In the genomic region with DNA sequence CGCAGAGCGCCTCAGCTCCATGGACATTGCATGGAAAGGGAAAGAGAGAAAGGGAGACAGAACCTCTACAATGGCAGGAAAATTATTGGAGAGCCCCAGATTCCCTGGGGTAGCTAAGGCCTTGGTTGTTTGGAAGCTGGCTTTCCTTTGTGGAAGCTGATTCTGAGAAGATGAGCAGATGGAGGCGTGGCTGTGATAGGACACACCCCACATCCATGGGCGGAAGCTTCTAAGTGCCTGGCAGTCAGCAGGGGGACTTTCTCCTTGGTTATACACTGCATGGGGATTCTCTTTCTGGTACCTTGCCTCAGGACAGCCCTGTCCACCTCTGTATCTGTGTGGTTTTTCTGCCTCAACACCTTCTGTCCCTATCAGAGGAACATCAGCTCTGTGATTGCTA, we compare ENCODE assay signal across 18 mouse cellular contexts. TPM values are rescaled to one million over a fixed set of nuclear protein-coding genes. Genes with fewer than 3 reads are reported as not detected.
DNase-seq lines count a peak whose midpoint lies in the region; ATAC-seq and TF ChIP-seq lines count a peak whose summit lies in the region.
"Had no signal": no experiment of that assay in that cellular context is flagged by ENCODE, and none has a peak within 500 bp of the region (broad histone marks: within the 10 kb centered on the region; RNA-seq: fewer than 3 reads in every experiment).

No protein-coding gene starts in this region.

- TF ChIP-seq CTCF in lung, embryonic 14.5 days (IDR thresholded peaks at IDR 0.05; ENCODE audit: low read depth) = no peak
- no peak for TF ChIP-seq CTCF in brain, embryonic 14.5 days (IDR thresholded peaks at IDR 0.05; ENCODE audit: borderline replicate concordance, extremely low read depth, insufficient read depth, insufficient read length)
- no peak for TF ChIP-seq CTCF in olfactory bulb, adult 2 months (IDR thresholded peaks at IDR 0.05; ENCODE audit: insufficient read depth, low read depth, low read length)
- TF ChIP-seq CTCF in stomach, postnatal 0 days (IDR thresholded peaks at IDR 0.05; ENCODE audit: low read depth) = no peak

- H3K27me3 ChIP-seq in lung, embryonic 14.5 days (ENCODE audit: insufficient read depth, low read length) = no peaks in the 10 kb centered on the region
- no peaks in the 10 kb centered on the region for H3K27me3 ChIP-seq in forebrain, embryonic 14.5 days (replicated peaks; ENCODE audit: control insufficient read depth, insufficient read depth, low read length)
- H3K27me3 ChIP-seq in stomach, postnatal 0 days (ENCODE audit: control insufficient read depth, insufficient read depth, low read length) = no peaks in the 10 kb centered on the region
- H3K27me3 ChIP-seq: liver, embryonic 12.5 days; stomach, embryonic 15.5 days had no signal

- no peak overlapping the region for H3K4me2 ChIP-seq in lung, embryonic 14.5 days
- H3K4me2 ChIP-seq in forebrain, embryonic 14.5 days (ENCODE audit: low read length) = no peak overlapping the region
- H3K4me2 ChIP-seq in stomach, postnatal 0 days (replicated peaks; ENCODE audit: low read depth) = no peak overlapping the region
- H3K4me2 ChIP-seq: liver, embryonic 12.5 days; stomach, embryonic 15.5 days had no signal

- H3K4me3 ChIP-seq in lung, embryonic 14.5 days (ENCODE audit: low read depth, low read length) = no peak overlapping the region
- no peak overlapping the region for H3K4me3 ChIP-seq in forebrain, embryonic 14.5 days (ENCODE audit: low read depth, low read length)
- H3K4me3 ChIP-seq in olfactory bulb, adult 2 months (ENCODE audit: insufficient read depth, low read depth, low read length) = no peak overlapping the region
- H3K4me3 ChIP-seq in stomach, postnatal 0 days (ENCODE audit: low read depth, low read length) = no peak overlapping the region
- H3K4me3 ChIP-seq: liver, embryonic 12.5 days; stomach, embryonic 15.5 days had no signal

- no peaks in the 10 kb centered on the region for H3K36me3 ChIP-seq in lung, embryonic 14.5 days (ENCODE audit: insufficient read depth)
- H3K36me3 ChIP-seq in forebrain, embryonic 14.5 days (ENCODE audit: control insufficient read depth, insufficient read depth, low read length) = peaks cover 33% of the 10 kb centered on the region
- no peaks in the 10 kb centered on the region for H3K36me3 ChIP-seq in stomach, postnatal 0 days (ENCODE audit: control insufficient read depth, insufficient read depth, low read length)
- H3K36me3 ChIP-seq: liver, embryonic 12.5 days; stomach, embryonic 15.5 days had no signal

- intact Hi-C loops in heart, postnatal 10 days (cut with DNase I) = no loop called here

- no peak for TF ChIP-seq EP300 in stomach, postnatal 0 days (optimal IDR thresholded peaks at IDR 0.05)

- peak; percentile 39 for DNase-seq in lung, embryonic 14.5 days
- DNase-seq in lung, postnatal 14 days = no peak
- peak; percentile 67 for DNase-seq in brain, embryonic 14.5 days (ENCODE audit: low read depth)
- peak; percentile 50 for DNase-seq in forebrain, embryonic 14.5 days (ENCODE audit: low spot score)
- no peak for DNase-seq in heart, postnatal 10 days
- no peak for DNase-seq in stomach, postnatal 0 days (ENCODE audit: low spot score)
- DNase-seq: B cell, adult 2 months; cerebellum, postnatal 36 days; heart, adult 18-20 months; heart, postnatal 14 days; kidney, postnatal 14 days; lung, postnatal 10 days; thymus, postnatal 36 days had no signal

- no peak overlapping the region for H3K27ac ChIP-seq in lung, embryonic 14.5 days (ENCODE audit: low read depth)
- 0 out of 2 replicates have a peak overlapping the region, but pooled peaks have one; percentile 75 for H3K27ac ChIP-seq in forebrain, embryonic 14.5 days (ENCODE audit: low read depth, low read length)
- H3K27ac ChIP-seq in olfactory bulb, adult 2 months (ENCODE audit: insufficient read depth, low read depth, low read length) = peak overlapping the region; percentile 79
- H3K27ac ChIP-seq in stomach, postnatal 0 days (replicated peaks) = no peak overlapping the region
- H3K27ac ChIP-seq: liver, embryonic 12.5 days; stomach, embryonic 15.5 days had no signal

- no peak for ATAC-seq in lung, embryonic 14.5 days (ENCODE audit: insufficient read depth)
- peak; percentile 32; the same call in 1 of the 2 replicates for ATAC-seq in forebrain, embryonic 14.5 days
- ATAC-seq in stomach, postnatal 0 days (ENCODE audit: low FRiP score, low TSS enrichment) = no peak
- ATAC-seq: intestine, embryonic 16.5 days; liver, embryonic 12.5 days had no signal

- no peak for TF ChIP-seq POLR2A in brain, embryonic 14.5 days (IDR thresholded peaks at IDR 0.05; ENCODE audit: borderline replicate concordance, extremely low read depth, insufficient read depth, insufficient read length, poor library complexity, severe bottlenecking)
- TF ChIP-seq POLR2A in olfactory bulb, adult 2 months (IDR thresholded peaks at IDR 0.05; ENCODE audit: insufficient read depth, low read depth, low read length) = no peak

- peaks cover 6% of the 10 kb centered on the region for H3K4me1 ChIP-seq in lung, embryonic 14.5 days (ENCODE audit: insufficient read depth)
- peaks cover 21% of the 10 kb centered on the region for H3K4me1 ChIP-seq in forebrain, embryonic 14.5 days (ENCODE audit: control insufficient read depth, insufficient read depth, low read length)
- peaks cover 41% of the 10 kb centered on the region for H3K4me1 ChIP-seq in olfactory bulb, adult 2 months (ENCODE audit: control insufficient read depth, insufficient read depth, low read length)
- 0 out of 2 replicates have a peak, but pooled peaks cover 6% of the 10 kb centered on the region for H3K4me1 ChIP-seq in stomach, postnatal 0 days (replicated peaks; ENCODE audit: control insufficient read depth, insufficient read depth)
- H3K4me1 ChIP-seq: liver, embryonic 12.5 days had no signal

- H3K9me3 ChIP-seq in lung, embryonic 14.5 days (ENCODE audit: low read depth, low read length) = no peaks in the 10 kb centered on the region
- no peaks in the 10 kb centered on the region for H3K9me3 ChIP-seq in forebrain, embryonic 14.5 days (replicated peaks; ENCODE audit: control insufficient read depth, low read length)
- H3K9me3 ChIP-seq in stomach, postnatal 0 days (ENCODE audit: control insufficient read depth, low read length) = no peaks in the 10 kb centered on the region
- H3K9me3 ChIP-seq: liver, embryonic 12.5 days; stomach, embryonic 15.5 days had no signal

- 60% methylated on average over 4 of the region's 4 CpGs for WGBS in lung, embryonic 14.5 days
- 78% methylated on average over 4 of the region's 4 CpGs for WGBS in forebrain, embryonic 14.5 days
- WGBS in olfactory bulb, adult 2 months = 64% methylated on average over 4 of the region's 4 CpGs
- WGBS in stomach, postnatal 0 days = 74% methylated on average over 4 of the region's 4 CpGs

- H3K9ac ChIP-seq in lung, embryonic 14.5 days = no peak overlapping the region
- no peak overlapping the region for H3K9ac ChIP-seq in forebrain, embryonic 14.5 days (ENCODE audit: low read length)
- H3K9ac ChIP-seq in stomach, postnatal 0 days (ENCODE audit: low read length) = no peak overlapping the region
- H3K9ac ChIP-seq: liver, embryonic 12.5 days; stomach, embryonic 15.5 days had no signal

RNA-seq across cellular contexts. Expression of gene Adcyap1r1, which starts 33.4 kb away (rescaled TPM):
- polyA plus RNA-seq in lung, embryonic 14.5 days (2014; fragmentation: Nextera tagmentation; extraction: Ambion mirVana) = 0.60 and 0.61 TPM in 2 replicates
- polyA plus RNA-seq in brain, embryonic 14.5 days (2012; rRNA removed) = 44.6 and 69.0 TPM in 2 replicates
- 25.8 and 30.7 TPM in 2 replicates for polyA plus RNA-seq in forebrain, embryonic 14.5 days (2014; fragmentation: Nextera tagmentation; extraction: Ambion mirVana)
- polyA plus RNA-seq in olfactory bulb, adult 2 months (2012; ENCODE audit: insufficient read depth, insufficient read length, low replicate concordance, missing spikeins) = not detected in 2 replicates
- 1 to 10 TPM; 7.7 to 8.3 TPM for total RNA-seq in heart, postnatal 10 days (2021)
- polyA plus RNA-seq in stomach, postnatal 0 days (2015; fragmentation: Nextera tagmentation; extraction: Ambion mirVana) = 5.4 and 5.5 TPM in 2 replicates
- total RNA-seq: monocyte, adult 5-6 weeks had no signal

Comparison
In these comparisons a context has a peak if more than half of its experiments do, and no peak if none do; other contexts are left out.
1. DNase-seq: peak in lung, embryonic 14.5 days (single experiment), brain, embryonic 14.5 days (single experiment) and forebrain, embryonic 14.5 days (single experiment); none in lung, postnatal 14 days (single experiment), heart, postnatal 10 days (0 of 2) and stomach, postnatal 0 days (single experiment).
2. H3K27ac ChIP-seq: peak in forebrain, embryonic 14.5 days (single experiment) and olfactory bulb, adult 2 months (single experiment); none in lung, embryonic 14.5 days (single experiment) and stomach, postnatal 0 days (single experiment).